Mouse (Mus musculus): ENCODE results near the gene Ptpn22.

GRCm38 (mm10) chr3:103853804-103854203, 5.8 kb upstream of the Ptpn22 start:
- TF ChIP-seq CTCF (IDR thresholded peaks at IDR 0.05; ENCODE audit: extremely low read depth, insufficient read length, insufficient replicate concordance, low read depth, low read length) (no peak), POLR2A (IDR thresholded peaks at IDR 0.05; ENCODE audit: low read depth, low read length) (no peak)
